In the genomic region with DNA sequence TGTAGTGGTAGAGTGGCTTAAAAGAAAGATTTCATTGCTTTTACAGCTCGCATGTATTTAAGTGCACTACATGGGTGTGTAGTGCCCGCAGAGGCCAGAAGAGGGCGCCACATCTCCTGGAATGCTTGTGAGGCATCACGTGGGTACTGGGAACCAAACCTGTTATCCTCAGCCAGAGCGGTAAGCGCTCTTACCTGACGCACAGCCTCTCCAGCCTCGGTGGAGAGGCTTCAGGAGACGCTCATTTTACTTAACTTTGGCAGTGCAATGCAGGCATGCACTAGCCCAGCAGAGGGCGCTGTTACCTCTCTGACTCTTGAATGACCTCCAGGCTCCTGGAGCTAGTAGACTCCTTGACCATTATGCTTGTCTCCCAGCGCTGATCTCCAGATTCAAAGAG, we compare ENCODE assay signal across 10 mouse cellular contexts. TPM values are rescaled to one million over a fixed set of nuclear protein-coding genes. Genes with fewer than 3 reads are reported as not detected.
DNase-seq lines count a peak whose midpoint lies in the region; ATAC-seq lines count a peak whose summit lies in the region.
"Had no signal": no experiment of that assay in that cellular context is flagged by ENCODE, and none has a peak within 500 bp of the region (broad histone marks: within the 10 kb centered on the region; RNA-seq: fewer than 3 reads in every experiment).

No protein-coding gene starts in this region.

- H3K27ac ChIP-seq in forebrain, embryonic 11.5 days (ENCODE audit: low read depth, low read length): no peak overlapping the region
- H3K27ac ChIP-seq in forebrain, embryonic 15.5 days (replicated peaks): no peak overlapping the region
- H3K27ac ChIP-seq in liver, embryonic 12.5 days: no peak overlapping the region

- no peaks in the 10 kb centered on the region for H3K27me3 ChIP-seq in forebrain, embryonic 11.5 days (ENCODE audit: control insufficient read depth, insufficient read depth, low read length)
- H3K27me3 ChIP-seq in forebrain, embryonic 15.5 days: no peaks in the 10 kb centered on the region
- peaks cover 3% of the 10 kb centered on the region; the same call in 1 of the 2 replicates for H3K27me3 ChIP-seq in liver, embryonic 12.5 days (replicated peaks)

- ATAC-seq in forebrain, embryonic 11.5 days (replicated peaks; ENCODE audit: low FRiP score): no peak
- ATAC-seq in forebrain, embryonic 15.5 days (replicated peaks): no peak
- no peak for ATAC-seq in liver, embryonic 12.5 days
- peak; percentile 38 for ATAC-seq in granulocyte monocyte progenitor cell, adult 5-6 weeks (replicated peaks; ENCODE audit: poor library complexity, severe bottlenecking)

- H3K4me3 ChIP-seq in forebrain, embryonic 11.5 days (ENCODE audit: low read depth, low read length): no peak overlapping the region
- no peak overlapping the region for H3K4me3 ChIP-seq in forebrain, embryonic 15.5 days
- no peak overlapping the region for H3K4me3 ChIP-seq in liver, embryonic 12.5 days

- no peaks in the 10 kb centered on the region for H3K9me3 ChIP-seq in forebrain, embryonic 11.5 days (ENCODE audit: control insufficient read depth, low read length)
- H3K9me3 ChIP-seq in forebrain, embryonic 15.5 days: no peaks in the 10 kb centered on the region
- 0 out of 2 replicates have a peak, but pooled peaks cover 6% of the 10 kb centered on the region for H3K9me3 ChIP-seq in liver, embryonic 12.5 days (replicated peaks)

- 20% methylated on average over 11 of the region's 11 CpGs for WGBS in forebrain, embryonic 11.5 days
- WGBS in forebrain, embryonic 15.5 days: 23% methylated on average over 11 of the region's 11 CpGs
- WGBS in liver, embryonic 12.5 days (ENCODE audit: insufficient replicate concordance): 17% methylated on average over 11 of the region's 11 CpGs

- H3K36me3 ChIP-seq in forebrain, embryonic 11.5 days (ENCODE audit: control insufficient read depth, insufficient read depth, low read length): no peaks in the 10 kb centered on the region
- no peaks in the 10 kb centered on the region for H3K36me3 ChIP-seq in forebrain, embryonic 15.5 days
- H3K36me3 ChIP-seq in liver, embryonic 12.5 days: no peaks in the 10 kb centered on the region

- no peak overlapping the region for H3K4me2 ChIP-seq in forebrain, embryonic 11.5 days (ENCODE audit: low read depth, low read length, severe bottlenecking)
- H3K4me2 ChIP-seq in forebrain, embryonic 15.5 days (replicated peaks): no peak overlapping the region
- H3K4me2 ChIP-seq in liver, embryonic 12.5 days: no peak overlapping the region

- H3K9ac ChIP-seq in forebrain, embryonic 11.5 days (ENCODE audit: low read length): no peak overlapping the region
- no peak overlapping the region for H3K9ac ChIP-seq in forebrain, embryonic 15.5 days (replicated peaks)
- H3K9ac ChIP-seq in liver, embryonic 12.5 days: no peak overlapping the region

- peak; percentile 64 for DNase-seq in forebrain, embryonic 11.5 days (ENCODE audit: low spot score)
- peak; percentile 46 for DNase-seq in liver
- DNase-seq in adrenal gland, adult 18-20 months (ENCODE audit: low spot score in 2 of 2): peak; percentile 24 to 39
- DNase-seq in naive thymus-derived CD4-positive, alpha-beta T cell, adult 2 months (ENCODE audit: low read depth): peak; percentile 21
- no peak for DNase-seq in adipocyte (ENCODE audit: low spot score)

- no peaks in the 10 kb centered on the region for H3K4me1 ChIP-seq in forebrain, embryonic 11.5 days (replicated peaks; ENCODE audit: control insufficient read depth, insufficient read depth, low read length)
- no peaks in the 10 kb centered on the region for H3K4me1 ChIP-seq in forebrain, embryonic 15.5 days
- no peaks in the 10 kb centered on the region for H3K4me1 ChIP-seq in liver, embryonic 12.5 days

RNA-seq across cellular contexts. Expression of a gene that starts 8.0 kb away (rescaled TPM):
- polyA plus RNA-seq in forebrain, embryonic 11.5 days (2014; fragmentation: Nextera tagmentation; extraction: Ambion mirVana): 0.80 and 0.83 TPM in 2 replicates
- 0.52 and 0.73 TPM in 2 replicates for polyA plus RNA-seq in forebrain, embryonic 15.5 days (2015; fragmentation: Nextera tagmentation; extraction: Ambion mirVana)
- 1.3 and 1.5 TPM in 2 replicates for polyA plus RNA-seq in liver, embryonic 12.5 days (2016; fragmentation: Nextera tagmentation; extraction: Ambion mirVana)
- not detected for total RNA-seq in adrenal gland, adult 18-20 months (2021)
- total RNA-seq in granulocyte monocyte progenitor cell, adult 5-6 weeks (2014; fragmentation: Nextera tagmentation): 1.2 and 1.3 TPM in 2 replicates
- 2.8 and 3.9 TPM in 2 replicates for total RNA-seq in granulocyte monocyte progenitor cell, adult 5-6 weeks (2017)
- polyA plus RNA-seq: spleen, adult 2 months had no signal

RNA-seq across cellular contexts. Expression of a gene that starts 8.0 kb away (rescaled TPM):
- 181 and 183 TPM in 2 replicates for polyA plus RNA-seq in forebrain, embryonic 11.5 days (2014; fragmentation: Nextera tagmentation; extraction: Ambion mirVana)
- 140 and 150 TPM in 2 replicates for polyA plus RNA-seq in forebrain, embryonic 15.5 days (2015; fragmentation: Nextera tagmentation; extraction: Ambion mirVana)
- polyA plus RNA-seq in liver, embryonic 12.5 days (2016; fragmentation: Nextera tagmentation; extraction: Ambion mirVana): 160 and 164 TPM in 2 replicates
- total RNA-seq in adrenal gland, adult 18-20 months (2021): 10 to 100 TPM; 75.6 to 76.0 TPM
- total RNA-seq in granulocyte monocyte progenitor cell, adult 5-6 weeks (2014; fragmentation: Nextera tagmentation): 100 and 111 TPM in 2 replicates
- 158 and 165 TPM in 2 replicates for total RNA-seq in granulocyte monocyte progenitor cell, adult 5-6 weeks (2017)

RNA-seq across cellular contexts. Expression of a gene that starts 46.1 kb away (rescaled TPM):
- polyA plus RNA-seq in forebrain, embryonic 11.5 days (2014; fragmentation: Nextera tagmentation; extraction: Ambion mirVana): not detected in 2 replicates
- polyA plus RNA-seq in forebrain, embryonic 15.5 days (2015; fragmentation: Nextera tagmentation; extraction: Ambion mirVana): not detected in 2 replicates
- polyA plus RNA-seq in liver, embryonic 12.5 days (2016; fragmentation: Nextera tagmentation; extraction: Ambion mirVana): not detected in 2 replicates
- not detected for total RNA-seq in adrenal gland, adult 18-20 months (2021)
- total RNA-seq in granulocyte monocyte progenitor cell, adult 5-6 weeks (2014; fragmentation: Nextera tagmentation): not detected in 2 replicates
- total RNA-seq in granulocyte monocyte progenitor cell, adult 5-6 weeks (2017): not detected in 2 replicates
- total RNA-seq: left cerebral cortex, adult 8-10 months had no signal
- polyA plus RNA-seq: spleen, adult 2 months had no signal
